Comparison of ENCODE assay signal across 1 mouse cellular context in genomic region chr5:146596612-146597502, GRCm38 (mm10).
TF ChIP-seq lines count a peak whose summit lies in the region.

No protein-coding gene starts in this region.

TF ChIP-seq in CH12.LX, 34 proteins besides CTCF, POLR2A, EP300 and RAD21 (continued from another document):
- no peak for TF ChIP-seq SMC3 (IDR thresholded peaks at IDR 0.05; ENCODE audit: low read depth, low read length)
